Mouse (Mus musculus) G1E (cell line): ENCODE data around the gene 6430571L13Rik. TPM values are rescaled to one million over a fixed set of nuclear protein-coding genes. Genes with fewer than 3 reads are reported as not detected.
A peak's percentile ranks its signal among the peaks of the same experiment; 100 is the strongest.

Experiments
- ATAC-seq: 2 replicates; pipeline ENCODE4 v1.8.0; 2016; ENCODE audit warnings: mild to moderate bottlenecking; ENCODE audit not compliant: insufficient number of reproducible peaks, poor library complexity, low FRiP score, severe bottlenecking; ENCODE audit errors: extremely low read depth
- DNase-seq: peaks from one replicate; pipeline ENCODE4 v3.0.0; 2012; ENCODE audit warnings: low spot score
- H3K27me3 ChIP-seq: 2 replicates; pipeline ENCODE4 v1.6.1; 2012; ENCODE audit warnings: mild to moderate bottlenecking, low read length, inconsistent platforms; ENCODE audit not compliant: insufficient read depth
- H3K36me3 ChIP-seq: replicated peaks from 2 replicates; pipeline ENCODE3; 2012; ENCODE audit warnings: mild to moderate bottlenecking, inconsistent platforms
- H3K4me1 ChIP-seq: 2 replicates; pipeline ENCODE4 v1.6.1; 2012; ENCODE audit warnings: low read depth, low read length, inconsistent platforms, mixed read lengths; ENCODE audit not compliant: insufficient read depth
- H3K4me3 ChIP-seq: 2 replicates; pipeline ENCODE4 v1.5.1; 2012; ENCODE audit warnings: low read depth, mild to moderate bottlenecking, inconsistent platforms, low read length, moderate library complexity, mixed read lengths
- H3K9me3 ChIP-seq: replicated peaks from 2 replicates; pipeline ENCODE4 v1.6.1; 2012; ENCODE audit warnings: inconsistent platforms
- CTCF ChIP-seq: IDR thresholded peaks from 2 replicates; pipeline ENCODE4 v1.5.1; 2012; ENCODE audit warnings: low read depth, low read length, inconsistent platforms, mixed read lengths
- GATA1 ChIP-seq: IDR thresholded peaks from 2 replicates; pipeline ENCODE4 v1.6.1; 2012; ENCODE audit warnings: borderline replicate concordance, low read length, inconsistent platforms, mixed read lengths
- GATA2 ChIP-seq: IDR thresholded peaks from 2 replicates; pipeline ENCODE4 v1.6.1; 2012; ENCODE audit warnings: low read depth, low read length, inconsistent platforms, borderline replicate concordance
- POLR2AphosphoS5 ChIP-seq: IDR thresholded peaks from 2 replicates; pipeline ENCODE4 v1.6.1; 2012; ENCODE audit warnings: low read depth, low read length, inconsistent platforms; ENCODE audit not compliant: insufficient replicate concordance
- TAL1 ChIP-seq: conservative IDR thresholded peaks from 2 replicates; pipeline ENCODE4 v1.6.1; 2012; ENCODE audit warnings: low read depth, low read length, inconsistent platforms, mixed read lengths
- polyA plus RNA-seq: library from polyadenylated mRNA; stranded (reverse); fragments of >175 nt; gene quantifications from 2 replicates; pipeline ENCODE4 v1.2.3, GENCODE M21; 2012
- total RNA-seq, 2 experiments: library from RNA; stranded (forward) in 1 of 2; stranded (reverse) in 1 of 2; fragments of 200-1000 nt in 1 of 2; fragments of >200 nt in 1 of 2; fragmentation: Nextera tagmentation in 1 of 2; gene quantifications; 2 replicates each; pipeline ENCODE4 v1.2.3; 2014 to 2017

Gene 6430571L13Rik
- total and polyA plus RNA-seq, 3 experiments: 0.29 to 0.76 TPM; not detected in 1

- peak; percentile 45 for DNase-seq
Measured at GRCm38 (mm10) chr9:107370106-107370463, 29.7 kb downstream of the 6430571L13Rik start.

GRCm38 (mm10) chr9:107372441-107372840 is 32.0 kb downstream of the 6430571L13Rik start:
- Histone ChIP-seq H3K4me3 (no peak overlapping the region; the same call in 1 of the 2 replicates), H3K36me3 (no peaks in the 10 kb centered on the region), H3K9me3 (no peaks in the 10 kb centered on the region), H3K4me1 (peaks cover 82% of the 10 kb centered on the region), H3K27me3 (peaks cover 12% of the 10 kb centered on the region)
- DNase-seq (no peak), ATAC-seq (peak; percentile 37)
- TF ChIP-seq CTCF (no peak), GATA1 (no peak), GATA2 (no peak), POLR2AphosphoS5 (no peak), TAL1 (no peak)

More at GRCm38 (mm10) chr9:107370106-107370463, 29.7 kb downstream of the 6430571L13Rik start:
- Histone ChIP-seq H3K27me3 (no peaks in the 10 kb centered on the region), H3K4me1 (peaks cover 92% of the 10 kb centered on the region), H3K36me3 (no peaks in the 10 kb centered on the region), H3K9me3 (no peaks in the 10 kb centered on the region), H3K4me3 (peak overlapping the region; percentile 63; the same call in 1 of the 2 replicates)
- TF ChIP-seq POLR2AphosphoS5: no peak
- TF ChIP-seq TAL1: no peak
- no peak for TF ChIP-seq GATA2
- no peak for TF ChIP-seq GATA1
- TF ChIP-seq CTCF: no peak
- no peak for ATAC-seq

- Histone ChIP-seq H3K4me1 (peaks cover 60% of the 10 kb centered on the region), H3K27me3 (peaks cover 25% of the 10 kb centered on the region), H3K9me3 (no peaks in the 10 kb centered on the region), H3K4me3 (no peak overlapping the region; the same call in 1 of the 2 replicates), H3K36me3 (no peaks in the 10 kb centered on the region)
- TF ChIP-seq CTCF: peak; percentile 64
- TF ChIP-seq GATA1: no peak
- DNase-seq (no peak), ATAC-seq (no peak)
Measured at GRCm38 (mm10) chr9:107374623-107375022, 34.2 kb downstream of the 6430571L13Rik start.

GRCm38 (mm10) chr9:107375451-107375850 is 35.0 kb downstream of the 6430571L13Rik start:
- no peak for TF ChIP-seq POLR2AphosphoS5
- TF ChIP-seq TAL1: no peak
- TF ChIP-seq GATA1: no peak
- Histone ChIP-seq H3K4me3 (no peak overlapping the region; the same call in 1 of the 2 replicates), H3K27me3 (peaks cover 25% of the 10 kb centered on the region), H3K4me1 (peaks cover 52% of the 10 kb centered on the region), H3K9me3 (no peaks in the 10 kb centered on the region), H3K36me3 (no peaks in the 10 kb centered on the region)
- DNase-seq (no peak), ATAC-seq (no peak)

GRCm38 (mm10) chr9:107377961-107378512 is 37.6 kb downstream of the 6430571L13Rik start:
- peaks cover 35% of the 10 kb centered on the region for H3K27me3 ChIP-seq
- H3K4me1 ChIP-seq: peaks cover 28% of the 10 kb centered on the region
- ATAC-seq: no peak
- H3K9me3 ChIP-seq: no peaks in the 10 kb centered on the region
- H3K36me3 ChIP-seq: no peaks in the 10 kb centered on the region
- no peak overlapping the region for H3K4me3 ChIP-seq
- TF ChIP-seq CTCF: no peak
- no peak for TF ChIP-seq GATA2
- no peak for TF ChIP-seq POLR2AphosphoS5
- TF ChIP-seq GATA1: no peak
- no peak for TF ChIP-seq TAL1
- DNase-seq: no peak

DNA sequence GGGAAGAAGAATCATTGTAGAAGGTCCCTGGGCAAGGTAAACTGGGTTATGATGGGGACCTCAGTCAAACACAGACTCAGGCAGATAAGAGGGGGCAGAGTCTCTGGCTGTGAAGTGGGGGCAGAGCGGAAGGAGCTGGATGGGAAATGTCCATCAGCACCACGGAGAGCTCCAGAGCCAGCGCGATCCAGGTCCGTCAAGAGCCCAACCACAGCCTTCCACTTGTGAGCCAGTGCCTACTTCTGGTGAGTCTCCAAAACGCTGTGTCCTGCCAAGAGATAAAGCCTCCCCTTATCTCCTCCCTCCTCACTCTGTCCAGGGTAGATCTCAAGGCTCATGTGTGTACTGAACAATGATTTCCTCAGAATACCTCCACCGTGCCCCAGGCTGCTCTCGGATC is 41.3 kb downstream of the 6430571L13Rik start:
- ATAC-seq (0 out of 2 replicates have a peak, but pooled peaks have one; percentile 15), DNase-seq (no peak)
- no peaks in the 10 kb centered on the region for H3K36me3 ChIP-seq
- TF ChIP-seq POLR2AphosphoS5 (no peak), GATA2 (no peak), TAL1 (no peak), CTCF (no peak), GATA1 (no peak)
- H3K4me1 ChIP-seq: no peaks in the 10 kb centered on the region; the same call in 1 of the 2 replicates
- H3K4me3 ChIP-seq: no peak overlapping the region
- no peaks in the 10 kb centered on the region for H3K9me3 ChIP-seq
- H3K27me3 ChIP-seq: peaks cover 42% of the 10 kb centered on the region

GRCm38 (mm10) chr9:107384396-107384795 is 44.0 kb downstream of the 6430571L13Rik start:
- peaks cover 46% of the 10 kb centered on the region for H3K27me3 ChIP-seq
- no peak for ATAC-seq
- TF ChIP-seq TAL1 (no peak), CTCF (no peak), GATA2 (no peak), POLR2AphosphoS5 (no peak), GATA1 (no peak)
- no peak for DNase-seq
- H3K4me1 ChIP-seq: peaks cover 6% of the 10 kb centered on the region; the same call in 1 of the 2 replicates
- H3K4me3 ChIP-seq: no peak overlapping the region
- H3K9me3 ChIP-seq: no peaks in the 10 kb centered on the region
- no peaks in the 10 kb centered on the region for H3K36me3 ChIP-seq
